Mouse (Mus musculus): ENCODE measurements around the gene Irf3.

- TF ChIP-seq CTCF (conservative IDR thresholded peaks at IDR 0.05; ENCODE audit: insufficient read depth, insufficient read length, low read depth, low read length) (no peak), POLR2A (IDR thresholded peaks at IDR 0.05; ENCODE audit: low read depth, low read length) (no peak)
Observed at GRCm38 (mm10) chr7:45008411-45008810, 11.0 kb downstream of the Irf3 start.
